Mouse (Mus musculus) stomach, postnatal 0 days (tissue): Measurements from ENCODE around the gene Olfr1323. TPM values are rescaled to one million over a fixed set of nuclear protein-coding genes. Genes with fewer than 3 reads are reported as not detected.

Experiments
- ATAC-seq: fragments of 200-750 bp; cut with Nextera tagmentation; 2 replicates; pipeline ENCODE4 v1.8.0; 2017; ENCODE audit not compliant: low FRiP score, low TSS enrichment
- DNase-seq: peaks from one replicate; pipeline ENCODE4 v3.0.0-alpha.2; 2016; ENCODE audit warnings: low spot score
- H3K27ac ChIP-seq: fragments of 300-500 bp; sonication (generic); replicated peaks from 2 replicates; pipeline ENCODE4 v1.5.1; 2014; ENCODE audit warnings: mild to moderate bottlenecking, control low read depth
- H3K27me3 ChIP-seq: fragments of 300-500 bp; sonication (generic); 2 replicates; pipeline ENCODE4 v1.6.1; 2014; ENCODE audit warnings: low read length; ENCODE audit not compliant: control insufficient read depth, insufficient read depth
- H3K36me3 ChIP-seq: fragments of 300-500 bp; sonication (generic); 2 replicates; pipeline ENCODE4 v1.6.1; 2014; ENCODE audit warnings: low read length, mixed read lengths; ENCODE audit not compliant: control insufficient read depth, insufficient read depth
- H3K4me1 ChIP-seq: fragments of 300-500 bp; sonication (generic); replicated peaks from 2 replicates; pipeline ENCODE4 v1.6.1; 2014; ENCODE audit warnings: antibody characterized with exemption; ENCODE audit not compliant: control insufficient read depth, insufficient read depth
- H3K4me2 ChIP-seq: fragments of 300-500 bp; sonication (generic); replicated peaks from 2 replicates; pipeline ENCODE4 v1.6.1; 2014; ENCODE audit warnings: low read depth, mild to moderate bottlenecking, control low read depth, moderate library complexity
- H3K4me3 ChIP-seq: fragments of 300-500 bp; sonication (generic); 2 replicates; pipeline ENCODE4 v1.5.1; 2014; ENCODE audit warnings: low read depth, low read length, control low read depth
- H3K9ac ChIP-seq: fragments of 300-500 bp; sonication (generic); 2 replicates; pipeline ENCODE4 v1.6.1; 2014; ENCODE audit warnings: mild to moderate bottlenecking, low read length, control low read depth, mixed read lengths
- H3K9me3 ChIP-seq: fragments of 300-500 bp; sonication (generic); 2 replicates; pipeline ENCODE4 v1.6.1; 2016; ENCODE audit warnings: low read length; ENCODE audit not compliant: control insufficient read depth
- CTCF ChIP-seq: IDR thresholded peaks from 2 replicates; pipeline ENCODE4 v1.5.1; 2016; ENCODE audit warnings: antibody characterized with exemption, low read depth, mild to moderate bottlenecking, moderate library complexity
- EP300 ChIP-seq: optimal IDR thresholded peaks from 2 replicates; pipeline ENCODE3; 2016; ENCODE audit warnings: antibody characterized with exemption
- WGBS: fragments of 180-500 bp; shearing (Covaris S2); extraction: QIAGEN DNeasy Blood & Tissue Kit; methylation state at CpG from one replicate; pipeline ENCODE4 v1.1.7; 2014; 5-methylcytosine and 5-hydroxymethylcytosine counted together
- polyA plus RNA-seq: library from polyadenylated mRNA; unstranded; fragments of >200 nt; fragmentation: Nextera tagmentation; extraction: Ambion mirVana; gene quantifications from 2 replicates; pipeline ENCODE4 v1.2.1, GENCODE M21; 2015

Olfr1323 gene
- polyA plus RNA-seq, result not detected in 2 replicates

- no peak within 1 kb of the TSS for H3K4me3 ChIP-seq
- H3K4me1 ChIP-seq, result no peaks in the 10 kb centered on the region
- TF ChIP-seq EP300, result no peak
- ATAC-seq, result no peak
- H3K9me3 ChIP-seq, result no peaks in the 10 kb centered on the region
- no peaks in the 10 kb centered on the region for H3K27me3 ChIP-seq
- H3K4me2 ChIP-seq, result no peak within 1 kb of the TSS
- H3K27ac ChIP-seq, result no peak within 1 kb of the TSS
- H3K9ac ChIP-seq, result no peak within 1 kb of the TSS
- 70% methylated on average over 1 of the region's 1 CpGs for WGBS
- no peaks in the 10 kb centered on the region for H3K36me3 ChIP-seq
- DNase-seq, result no peak
Observed at GRCm38 (mm10) chrX:50019259-50019658, at the start of gene Olfr1323. Gene Olfr1323, minus strand, starts transcription at chrX:50019359.

- ATAC-seq, result no peak
- no peak overlapping the region for H3K4me2 ChIP-seq
- H3K36me3 ChIP-seq, result no peaks in the 10 kb centered on the region
- no peak overlapping the region for H3K4me3 ChIP-seq
- 25% methylated on average over 4 of the region's 4 CpGs for WGBS
- H3K9ac ChIP-seq, result no peak overlapping the region
- H3K4me1 ChIP-seq, result no peaks in the 10 kb centered on the region
- no peaks in the 10 kb centered on the region for H3K9me3 ChIP-seq
- TF ChIP-seq CTCF, result no peak
- TF ChIP-seq EP300, result no peak
- no peaks in the 10 kb centered on the region for H3K27me3 ChIP-seq
- no peak for DNase-seq
- no peak overlapping the region for H3K27ac ChIP-seq
Observed at GRCm38 (mm10) chrX:50012242-50012641, 6.9 kb downstream of the Olfr1323 start.

Other genes starting within 250 kb of the Olfr1323 start
- 0.25 and 0.35 TPM in 2 replicates for gene Igsf1, start 221.6 kb downstream of the Olfr1323 start, polyA plus RNA-seq
- gene Olfr1322, start 127.9 kb downstream of the Olfr1323 start, polyA plus RNA-seq, result not detected in 2 replicates